Mouse (Mus musculus) limb, embryonic 10.5 days (tissue): ENCODE results near the gene Fhl1. TPM values are rescaled to one million over a fixed set of nuclear protein-coding genes. Genes with fewer than 3 reads are reported as not detected.
A peak's percentile ranks its signal among the peaks of the same experiment; 100 is the strongest.

Experiments used
- DNase-seq: peaks from one replicate; pipeline ENCODE4 v3.0.0-alpha.2; 2017; ENCODE audit warnings: low spot score
- H3K27ac ChIP-seq: fragments of 300-500 bp; sonication (generic); 2 replicates; pipeline ENCODE4 v1.5.1; 2016; ENCODE audit warnings: mild to moderate bottlenecking
- H3K27me3 ChIP-seq: fragments of 300-500 bp; sonication (generic); 2 replicates; pipeline ENCODE4 v1.6.1; 2016; ENCODE audit warnings: low read depth, mild to moderate bottlenecking; ENCODE audit not compliant: poor library complexity, severe bottlenecking
- H3K36me3 ChIP-seq: fragments of 300-500 bp; sonication (generic); 2 replicates; pipeline ENCODE4 v1.6.1; 2016; ENCODE audit warnings: mild to moderate bottlenecking, moderate library complexity
- H3K4me1 ChIP-seq: fragments of 300-500 bp; sonication (generic); 2 replicates; pipeline ENCODE4 v1.6.1; 2016
- H3K4me3 ChIP-seq: fragments of 300-500 bp; sonication (generic); 2 replicates; pipeline ENCODE4 v1.5.1; 2016; ENCODE audit warnings: mild to moderate bottlenecking, moderate library complexity
- H3K9me3 ChIP-seq: fragments of 300-500 bp; sonication (generic); replicated peaks from 2 replicates; pipeline ENCODE4 v1.6.1; 2016; ENCODE audit warnings: mild to moderate bottlenecking
- WGBS: fragments of 180-500 bp; shearing (Covaris S2); methylation state at CpG from one replicate; pipeline ENCODE4 v1.1.7; 2016; 5-methylcytosine and 5-hydroxymethylcytosine counted together
- polyA plus RNA-seq: library from polyadenylated mRNA; unstranded; fragments of >200 nt; fragmentation: Nextera tagmentation; extraction: Ambion mirVana; gene quantifications from 2 replicates; pipeline ENCODE4 v1.2.1, GENCODE M21; 2016

The Fhl1 gene
- 45.0 and 49.2 TPM in 2 replicates for polyA plus RNA-seq

DNA sequence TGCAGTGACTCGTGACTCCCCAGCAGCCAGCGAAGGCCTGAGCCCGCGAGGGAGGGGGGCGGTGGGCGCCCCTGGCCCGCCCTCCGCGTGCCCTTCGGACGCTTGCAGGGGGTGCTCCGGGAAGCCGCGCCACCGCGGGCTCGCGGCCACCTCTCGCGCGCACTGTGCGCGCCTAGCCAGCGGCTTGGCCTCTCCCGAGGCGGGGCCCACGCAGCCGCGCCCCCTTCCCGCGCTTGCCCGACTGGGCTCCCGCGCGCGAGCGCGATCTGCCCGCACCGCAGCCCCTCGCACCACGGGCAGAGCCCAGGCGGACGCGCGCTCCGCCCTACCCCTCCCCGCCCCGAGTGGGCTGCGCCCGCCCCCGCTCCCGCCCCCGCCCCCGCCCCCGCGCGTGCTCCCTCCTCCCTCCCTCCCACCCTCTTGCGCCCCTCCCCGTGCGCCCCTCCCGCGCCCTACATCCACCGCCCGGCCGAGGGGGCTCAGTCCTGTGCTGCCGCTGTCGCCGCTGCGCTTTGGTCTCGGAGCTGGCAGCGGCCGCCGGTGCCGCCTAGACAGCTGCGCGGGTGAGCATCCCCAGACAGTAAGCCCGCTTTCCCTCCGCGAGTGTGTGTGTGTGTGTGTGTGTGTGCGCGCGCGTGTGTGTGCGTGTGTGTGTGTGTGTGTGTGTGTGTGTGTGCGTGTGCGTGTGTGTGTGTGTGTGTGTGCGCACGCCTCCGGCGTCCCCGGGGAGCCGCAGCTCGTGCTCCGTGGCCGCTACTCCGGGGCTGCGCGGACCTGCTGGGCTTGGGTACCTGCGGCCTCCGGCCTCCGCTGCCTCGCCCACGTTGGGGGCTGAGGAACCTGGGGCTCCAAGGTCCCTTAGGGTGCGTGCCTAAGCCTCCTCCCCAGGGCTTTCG, at the start of gene Fhl1:
Gene Fhl1 (plus strand): TSS at position 482 of the 896 bp plus-strand sequence.
- Histone ChIP-seq H3K4me1 (no peaks in the 10 kb centered on the region), H3K27me3 (peaks cover 16% of the 10 kb centered on the region; the same call in 1 of the 2 replicates), H3K9me3 (no peaks in the 10 kb centered on the region), H3K4me3 (peak within 1 kb of the TSS; percentile 61), H3K27ac (peak within 1 kb of the TSS; percentile 91), H3K36me3 (no peaks in the 10 kb centered on the region)
- DNase-seq: peak; percentile 71
- WGBS: 15% methylated on average over 51 of the region's 106 CpGs

DNA sequence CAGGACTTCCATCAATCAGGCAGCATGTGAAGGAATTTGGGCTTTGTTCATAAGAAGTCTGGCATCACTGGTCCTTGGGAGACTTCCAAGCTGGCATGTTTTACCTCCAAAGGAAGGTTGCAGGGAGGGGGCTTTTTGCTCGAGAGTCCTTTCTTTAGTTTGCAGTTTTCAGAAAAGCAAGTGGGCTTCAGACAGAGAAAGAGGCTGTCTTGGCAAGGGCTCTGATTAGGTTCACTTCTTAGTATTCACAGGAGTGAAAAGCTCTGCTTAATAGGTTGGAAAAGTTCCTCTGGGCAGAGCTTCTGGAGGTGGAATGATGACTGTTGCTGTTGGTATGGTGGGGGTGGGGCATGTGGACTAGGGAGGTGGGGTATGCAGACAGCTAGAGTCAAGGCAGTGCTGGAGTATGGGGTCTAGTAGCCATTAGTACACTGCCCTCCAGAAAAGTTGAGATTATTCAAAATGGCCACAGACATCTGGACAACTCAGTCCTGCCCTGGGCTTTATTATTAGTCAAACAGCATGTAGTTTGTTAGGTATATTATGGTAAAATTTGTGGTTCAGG, 49.3 kb upstream of the Fhl1 start:
- no peaks in the 10 kb centered on the region for H3K27me3 ChIP-seq
- no peaks in the 10 kb centered on the region for H3K4me1 ChIP-seq
- DNase-seq: no peak
- no peak overlapping the region for H3K4me3 ChIP-seq
- H3K36me3 ChIP-seq: no peaks in the 10 kb centered on the region
- no peak overlapping the region for H3K27ac ChIP-seq
- WGBS: 69% methylated on average over 1 of the region's 1 CpGs
- no peaks in the 10 kb centered on the region for H3K9me3 ChIP-seq

DNA sequence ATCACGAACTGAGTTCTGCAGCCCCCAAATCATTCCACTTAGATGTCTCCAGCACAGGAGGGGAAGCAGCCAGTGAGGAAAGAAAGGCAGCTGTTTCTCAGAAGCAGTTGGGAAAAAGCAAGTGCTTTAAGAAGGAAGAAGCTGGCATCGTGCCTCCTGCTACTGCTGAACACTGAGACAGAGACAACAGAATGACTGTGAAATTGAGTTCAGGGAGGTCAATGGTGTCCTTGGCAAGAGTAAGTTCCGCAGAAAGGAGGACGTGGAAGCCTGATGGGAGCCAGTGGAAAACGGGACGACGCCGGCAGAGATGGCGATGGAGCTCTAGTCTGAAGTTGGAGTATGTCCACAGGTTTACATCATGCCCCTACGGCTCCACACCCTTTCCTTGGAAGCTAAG, 48.1 kb upstream of the Fhl1 start:
- no peaks in the 10 kb centered on the region for H3K9me3 ChIP-seq
- 89% methylated on average over 10 of the region's 10 CpGs for WGBS
- H3K27me3 ChIP-seq: no peaks in the 10 kb centered on the region
- no peak overlapping the region for H3K4me3 ChIP-seq
- no peak for DNase-seq
- H3K36me3 ChIP-seq: no peaks in the 10 kb centered on the region
- H3K4me1 ChIP-seq: no peaks in the 10 kb centered on the region
- H3K27ac ChIP-seq: no peak overlapping the region

GRCm38 (mm10) chrX:56692554-56692953, 39.0 kb upstream of the Fhl1 start:
- no peaks in the 10 kb centered on the region for H3K27me3 ChIP-seq
- no peak overlapping the region for H3K27ac ChIP-seq
- H3K4me1 ChIP-seq: no peaks in the 10 kb centered on the region
- no peak overlapping the region for H3K4me3 ChIP-seq
- no peak for DNase-seq
- no peaks in the 10 kb centered on the region for H3K36me3 ChIP-seq
- WGBS: 90% methylated on average over 6 of the region's 6 CpGs
- no peaks in the 10 kb centered on the region for H3K9me3 ChIP-seq

GRCm38 (mm10) chrX:56694539-56694938, 37.0 kb upstream of the Fhl1 start:
- H3K4me1 ChIP-seq: no peaks in the 10 kb centered on the region
- DNase-seq: no peak
- H3K27ac ChIP-seq: no peak overlapping the region
- H3K36me3 ChIP-seq: no peaks in the 10 kb centered on the region
- 83% methylated on average over 2 of the region's 2 CpGs for WGBS
- H3K4me3 ChIP-seq: no peak overlapping the region
- no peaks in the 10 kb centered on the region for H3K27me3 ChIP-seq
- H3K9me3 ChIP-seq: no peaks in the 10 kb centered on the region

DNA sequence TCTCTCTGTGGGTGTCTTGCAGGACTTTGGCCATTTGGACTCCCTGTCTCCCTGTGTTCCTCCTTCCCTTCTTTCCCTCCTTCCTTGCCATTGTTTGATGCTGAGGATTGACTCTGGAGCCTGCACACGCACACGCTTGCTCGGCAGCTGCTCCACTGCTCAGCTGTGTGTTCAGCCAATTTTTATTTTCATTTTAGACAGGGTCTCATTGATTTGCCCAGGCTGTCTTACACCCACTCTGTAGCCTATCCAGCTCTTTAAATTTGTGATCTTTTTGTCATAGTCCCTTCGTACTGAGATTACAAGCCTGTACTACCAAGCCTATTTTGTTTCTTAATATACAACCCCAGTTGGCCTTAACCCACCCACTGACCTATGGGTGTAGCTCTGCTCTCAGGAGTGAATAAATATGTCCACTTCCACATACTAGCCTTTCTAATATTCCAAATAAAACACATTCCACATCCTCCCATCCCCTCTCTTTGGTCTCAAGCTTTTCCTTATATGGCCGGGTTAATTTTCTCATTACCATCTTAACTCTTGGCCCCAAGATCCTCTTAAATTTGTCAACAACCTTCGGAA, 34.3 kb upstream of the Fhl1 start:
- Histone ChIP-seq H3K4me3 (no peak overlapping the region), H3K36me3 (no peaks in the 10 kb centered on the region), H3K9me3 (no peaks in the 10 kb centered on the region), H3K27me3 (no peaks in the 10 kb centered on the region), H3K27ac (no peak overlapping the region), H3K4me1 (no peaks in the 10 kb centered on the region)
- DNase-seq: no peak
- WGBS: 88% methylated on average over 6 of the region's 6 CpGs

DNA sequence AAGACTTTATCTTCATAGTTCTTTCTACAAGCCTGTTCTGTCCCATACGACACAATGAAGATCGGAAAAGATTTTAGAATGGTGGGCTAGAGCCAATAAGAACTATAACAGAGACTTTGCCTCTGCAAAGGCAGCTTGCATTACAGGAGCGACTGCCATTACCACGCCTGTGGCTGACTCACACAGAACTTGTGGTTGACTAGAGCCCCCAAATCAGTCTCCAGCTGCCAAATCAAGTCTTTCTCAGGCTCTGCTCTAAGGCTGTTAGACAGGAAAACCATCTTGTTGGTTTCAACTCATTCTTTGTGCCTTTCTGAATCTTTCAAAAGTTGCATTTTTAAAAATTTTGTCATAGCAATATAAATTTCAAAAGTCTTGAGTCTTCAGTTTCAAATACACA, 33.7 kb upstream of the Fhl1 start:
- Histone ChIP-seq H3K9me3 (no peaks in the 10 kb centered on the region), H3K4me3 (no peak overlapping the region), H3K4me1 (no peaks in the 10 kb centered on the region), H3K27me3 (no peaks in the 10 kb centered on the region), H3K27ac (no peak overlapping the region), H3K36me3 (no peaks in the 10 kb centered on the region)
- WGBS: 88% methylated on average over 4 of the region's 4 CpGs
- no peak for DNase-seq

GRCm38 (mm10) chrX:56701261-56701660, 30.3 kb upstream of the Fhl1 start:
- Histone ChIP-seq H3K36me3 (no peaks in the 10 kb centered on the region), H3K4me1 (no peaks in the 10 kb centered on the region), H3K4me3 (no peak overlapping the region), H3K9me3 (no peaks in the 10 kb centered on the region), H3K27ac (no peak overlapping the region), H3K27me3 (no peaks in the 10 kb centered on the region)
- 84% methylated on average over 3 of the region's 3 CpGs for WGBS
- DNase-seq: no peak

- Histone ChIP-seq H3K27me3 (no peaks in the 10 kb centered on the region), H3K27ac (no peak overlapping the region), H3K4me1 (no peaks in the 10 kb centered on the region), H3K9me3 (no peaks in the 10 kb centered on the region), H3K4me3 (no peak overlapping the region), H3K36me3 (no peaks in the 10 kb centered on the region)
- no peak for DNase-seq
- WGBS: 81% methylated on average over 8 of the region's 8 CpGs
Measured at GRCm38 (mm10) chrX:56703965-56704562, 27.5 kb upstream of the Fhl1 start.

- no peaks in the 10 kb centered on the region for H3K4me1 ChIP-seq
- no peaks in the 10 kb centered on the region for H3K27me3 ChIP-seq
- no peaks in the 10 kb centered on the region for H3K9me3 ChIP-seq
- no peak overlapping the region for H3K4me3 ChIP-seq
- H3K27ac ChIP-seq: no peak overlapping the region
- WGBS: 82% methylated on average over 6 of the region's 6 CpGs
- H3K36me3 ChIP-seq: no peaks in the 10 kb centered on the region
- DNase-seq: no peak
Measured at GRCm38 (mm10) chrX:56708592-56709370, 22.8 kb upstream of the Fhl1 start.

GRCm38 (mm10) chrX:56710522-56710921, 21.1 kb upstream of the Fhl1 start:
- Histone ChIP-seq H3K4me3 (no peak overlapping the region), H3K9me3 (no peaks in the 10 kb centered on the region), H3K4me1 (no peaks in the 10 kb centered on the region), H3K36me3 (no peaks in the 10 kb centered on the region), H3K27me3 (no peaks in the 10 kb centered on the region), H3K27ac (no peak overlapping the region)
- 93% methylated on average over 1 of the region's 1 CpGs for WGBS
- DNase-seq: no peak

DNA sequence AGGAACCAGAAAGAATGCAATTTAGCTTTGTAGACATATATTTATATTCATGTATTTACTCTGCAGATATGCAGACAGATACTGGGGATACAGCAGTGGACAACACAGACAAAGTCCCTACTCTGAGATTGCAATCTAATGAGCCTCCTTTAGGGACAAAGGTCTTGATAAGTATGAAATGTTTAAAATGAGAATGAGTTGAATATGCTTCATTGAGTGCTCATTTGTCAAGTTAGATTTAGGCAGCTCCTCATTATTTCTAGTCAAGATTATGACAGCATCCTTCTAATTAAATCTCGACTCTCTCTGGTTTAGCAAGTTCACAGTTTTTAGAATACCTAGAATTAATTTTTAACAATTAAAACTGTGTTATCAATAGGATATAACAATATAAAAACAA, 18.9 kb upstream of the Fhl1 start:
- Histone ChIP-seq H3K4me1 (no peaks in the 10 kb centered on the region), H3K27me3 (no peaks in the 10 kb centered on the region), H3K36me3 (no peaks in the 10 kb centered on the region), H3K9me3 (no peaks in the 10 kb centered on the region), H3K27ac (no peak overlapping the region), H3K4me3 (no peak overlapping the region)
- 77% methylated on average over 1 of the region's 1 CpGs for WGBS
- no peak for DNase-seq
